Mouse (Mus musculus) NIH3T3 (cell line): ENCODE measurements at regions not wholly inside any gene's neighbourhood (a gene's known extent, or its start where the extent isn't known, plus 50 kb on each side); places are given as distances from the start of the nearest gene placed in this dataset.

Experiments used
- DNase-seq: peaks from one replicate; pipeline ENCODE4 v3.0.0-alpha.2; 2012; ENCODE audit warnings: low read depth

DNA sequence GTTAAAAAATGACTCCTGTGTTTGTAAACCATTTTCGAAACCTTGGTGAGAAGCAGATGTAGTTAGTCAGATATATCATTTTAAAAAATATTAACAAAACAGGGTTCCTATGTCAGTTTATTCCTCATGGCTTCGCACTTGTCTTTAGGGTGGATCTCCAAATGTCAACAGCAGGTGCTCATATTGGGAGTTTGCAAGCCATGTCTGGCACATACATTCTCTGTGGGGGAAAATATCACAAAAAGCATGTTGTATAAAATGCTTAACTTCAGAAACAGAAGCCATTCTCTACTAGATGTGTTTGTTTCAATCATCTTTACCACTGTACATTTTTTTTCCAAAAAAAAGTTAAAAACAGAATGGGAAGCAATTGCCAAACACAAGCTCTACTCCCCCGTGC is 534.7 kb upstream of the Zic4 start:
- DNase-seq = no peak

DNA sequence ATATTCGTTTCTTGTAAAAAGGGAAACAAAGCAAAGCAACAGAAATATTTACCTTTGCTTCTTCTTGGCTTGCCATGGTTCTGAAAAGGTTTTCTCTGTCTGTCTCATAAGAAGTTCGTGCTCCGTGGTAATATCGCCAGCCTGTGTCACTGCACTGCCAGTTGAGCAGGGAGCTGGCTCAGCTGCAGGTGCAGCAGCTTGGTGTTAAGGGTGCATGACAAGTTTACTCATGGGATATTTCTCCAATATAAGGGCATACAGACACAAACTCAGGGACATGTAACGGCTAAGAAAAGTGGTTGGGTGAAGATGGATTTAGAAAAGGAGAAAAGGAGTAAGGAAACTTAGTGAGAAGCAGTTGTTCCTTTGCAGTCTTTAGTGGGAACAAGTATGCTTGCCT is 533.5 kb upstream of the Zic4 start:
- no peak for DNase-seq

DNA sequence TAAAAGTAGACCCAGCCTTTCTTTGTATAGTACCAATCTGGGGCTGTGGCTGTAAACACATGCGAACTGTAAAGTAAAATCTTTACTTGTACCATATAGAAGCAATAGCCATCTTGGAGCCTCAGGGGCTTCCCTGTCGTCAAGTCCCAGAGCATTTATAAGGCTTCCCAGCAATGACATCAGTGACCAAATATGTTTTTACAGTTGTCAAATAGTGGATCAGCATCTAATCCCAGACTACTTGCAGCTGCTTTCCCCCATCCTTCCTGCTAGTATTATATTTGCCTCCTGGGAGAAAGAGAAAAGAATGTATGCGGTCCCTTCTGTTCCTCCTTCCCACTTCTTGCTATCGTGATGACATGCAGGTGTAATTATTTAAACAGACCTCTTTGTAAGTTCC is 531.5 kb upstream of the Zic4 start:
- no peak for DNase-seq

DNA sequence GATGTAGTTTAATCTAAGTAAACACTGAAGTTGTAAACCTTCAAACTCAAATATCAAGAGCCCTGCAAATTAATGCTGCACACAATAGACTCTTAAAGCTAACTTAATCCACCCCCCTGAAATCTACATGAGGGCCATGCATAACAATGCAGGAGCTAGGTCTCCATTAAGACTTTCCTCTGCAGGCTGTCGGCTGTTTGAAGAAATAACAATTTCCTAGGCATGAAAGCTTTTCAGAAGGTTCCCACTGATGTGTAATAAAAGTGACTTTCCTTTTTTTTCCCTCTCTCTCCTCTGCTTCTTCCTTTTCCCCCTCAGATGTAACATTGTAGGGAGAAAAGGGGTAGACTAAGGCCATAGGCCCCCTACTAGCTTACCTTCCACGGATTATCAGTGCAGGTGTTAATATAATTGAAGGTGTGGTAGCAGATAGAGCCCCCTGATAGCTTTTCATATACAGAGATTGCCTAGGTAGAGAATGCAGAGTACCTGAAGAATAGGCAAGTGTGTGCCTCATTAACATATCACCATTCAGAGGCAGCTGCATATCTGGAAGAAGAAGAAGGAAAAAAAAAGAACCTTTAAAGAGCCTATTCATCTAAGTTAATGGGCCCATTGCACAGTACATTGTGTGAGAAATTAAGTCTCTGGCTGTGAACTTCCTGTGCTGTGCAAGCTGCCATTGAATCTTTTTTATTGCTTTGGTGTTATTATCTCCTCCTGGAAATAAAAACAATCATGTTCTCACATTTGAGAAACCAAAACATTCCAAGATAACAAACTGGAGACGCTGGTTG is 528.3 kb upstream of the Zic4 start:
- no peak for DNase-seq

DNA sequence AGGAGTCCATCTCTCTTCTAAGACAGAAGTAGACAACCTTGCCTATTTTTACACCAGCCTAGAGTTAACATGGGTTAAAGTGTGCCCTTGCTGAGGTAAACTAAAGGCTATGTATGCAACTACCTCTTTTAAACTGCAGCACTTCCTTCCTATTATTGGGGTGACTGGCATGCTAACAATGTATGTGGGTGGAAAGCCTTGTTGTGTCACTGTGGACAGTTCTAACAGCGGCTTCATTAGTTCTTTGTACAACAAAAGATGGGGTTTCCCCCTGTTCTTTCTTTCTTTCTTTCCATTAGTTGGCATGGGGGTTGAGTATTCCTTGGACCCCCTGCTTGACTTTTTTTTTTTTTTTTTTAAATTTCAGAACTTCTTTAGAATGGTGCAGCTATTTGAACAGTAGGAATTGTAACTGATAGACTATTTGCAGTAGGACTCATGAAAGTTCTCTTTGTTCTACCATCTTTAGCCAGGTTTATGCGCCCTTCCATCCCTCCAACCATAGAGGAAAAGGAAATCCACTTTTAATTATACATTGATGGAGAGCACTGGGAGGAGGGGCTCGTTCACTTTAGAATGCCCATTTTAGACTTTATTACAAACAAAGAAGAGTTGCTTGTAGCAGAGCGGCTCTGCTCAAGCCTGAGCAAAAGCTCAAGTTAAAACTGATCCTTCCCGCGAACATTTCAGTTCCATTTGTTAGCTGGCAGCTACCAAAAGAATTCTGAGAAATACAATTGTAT is 523.9 kb upstream of the Zic4 start:
- no peak for DNase-seq

DNA sequence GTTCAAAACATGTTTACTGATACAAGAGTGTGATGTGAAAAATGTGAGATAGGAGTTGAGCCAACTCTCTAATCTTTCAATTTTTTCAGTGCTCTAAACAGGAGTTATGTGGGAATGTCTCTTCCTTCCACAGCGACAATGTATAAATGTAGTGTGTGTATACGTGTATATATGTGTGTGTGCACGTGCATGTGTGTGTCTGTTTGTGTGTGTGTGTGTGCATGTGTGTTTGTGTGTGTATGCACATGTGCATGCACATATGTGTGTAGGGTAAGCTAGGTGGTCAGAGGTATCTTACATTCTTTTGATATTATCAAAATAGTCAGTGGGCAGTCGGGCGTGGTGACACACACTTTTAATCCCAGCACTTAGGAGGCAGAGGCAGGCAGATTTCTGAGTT is 511.2 kb upstream of the Zic4 start:
- DNase-seq = no peak

DNA sequence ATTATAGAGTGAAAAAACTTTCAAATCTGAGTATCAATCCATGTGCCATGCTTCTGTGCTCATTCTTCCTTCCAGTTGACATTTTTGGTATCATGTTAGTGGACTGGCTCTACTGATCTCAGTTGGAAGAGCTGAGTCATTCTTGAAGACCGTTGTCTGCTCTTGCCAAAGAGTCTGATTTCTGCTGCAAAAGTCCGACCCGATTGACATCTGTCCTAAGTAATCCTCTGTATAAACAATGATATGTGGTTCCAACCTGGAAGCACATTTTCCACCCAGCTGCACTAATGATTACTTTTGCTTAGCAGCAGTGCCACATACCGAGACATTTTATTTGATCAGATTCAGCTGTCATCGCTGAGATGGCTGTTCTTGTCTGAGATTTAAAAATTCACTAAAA is 490.6 kb upstream of the Zic4 start:
- DNase-seq = no peak

DNA sequence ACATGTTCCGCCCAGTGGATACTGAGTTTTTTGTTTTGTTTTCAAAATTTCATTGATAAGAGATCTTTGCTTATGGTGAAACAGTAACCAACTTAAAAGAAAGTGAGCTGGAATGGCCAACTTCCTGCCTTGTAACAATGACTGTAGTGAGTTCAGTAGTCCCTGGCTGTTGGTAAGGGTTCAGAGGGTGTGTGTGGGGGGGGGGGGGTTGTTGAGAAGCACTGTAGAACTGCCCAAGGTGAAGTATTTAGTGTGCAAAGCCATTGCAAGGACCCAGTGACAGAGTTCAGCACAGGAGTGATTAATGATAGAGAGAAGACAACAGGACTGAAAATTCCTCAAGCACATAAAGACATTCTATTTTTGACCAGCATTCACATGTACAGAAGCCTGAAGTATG is 477.7 kb upstream of the Zic4 start:
- DNase-seq = no peak

DNA sequence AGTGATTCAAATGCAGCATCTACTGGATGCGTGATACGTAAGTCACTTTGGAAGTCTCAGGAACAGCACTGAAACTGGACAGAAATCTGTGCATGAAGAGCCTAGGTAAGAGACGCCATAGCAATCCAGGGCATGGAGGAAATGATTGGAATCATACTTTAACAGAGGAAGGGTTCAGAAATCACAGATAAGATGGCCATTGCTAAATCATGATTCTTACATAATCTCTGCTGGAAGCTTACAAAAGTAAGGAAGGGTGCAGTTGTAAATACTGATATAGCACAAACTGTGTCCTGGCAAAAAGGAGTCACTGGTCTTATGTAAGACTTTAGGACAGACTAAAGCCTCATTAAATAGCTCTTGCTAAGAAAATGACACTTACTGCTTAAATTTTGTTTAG is 474.8 kb upstream of the Zic4 start:
- DNase-seq = no peak

DNA sequence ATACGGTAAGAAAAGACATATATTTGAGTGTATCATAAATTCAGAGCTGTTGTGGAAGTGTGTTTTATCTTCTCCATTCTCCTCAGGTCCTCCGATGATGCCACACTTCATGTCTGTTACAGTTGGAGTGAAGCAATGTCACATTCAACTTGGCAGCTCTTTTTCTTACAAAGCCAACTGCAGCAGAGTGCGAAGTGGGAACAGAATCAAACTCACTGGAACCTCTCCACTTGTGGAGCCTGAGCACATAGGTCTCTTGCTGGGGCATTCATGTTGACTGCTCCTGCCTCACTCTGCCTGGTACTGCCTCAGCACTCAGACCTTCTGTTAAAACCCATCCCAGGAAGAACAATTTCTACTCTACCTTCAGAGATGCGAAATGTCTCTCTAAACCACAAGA is 471.4 kb upstream of the Zic4 start:
- no peak for DNase-seq

DNA sequence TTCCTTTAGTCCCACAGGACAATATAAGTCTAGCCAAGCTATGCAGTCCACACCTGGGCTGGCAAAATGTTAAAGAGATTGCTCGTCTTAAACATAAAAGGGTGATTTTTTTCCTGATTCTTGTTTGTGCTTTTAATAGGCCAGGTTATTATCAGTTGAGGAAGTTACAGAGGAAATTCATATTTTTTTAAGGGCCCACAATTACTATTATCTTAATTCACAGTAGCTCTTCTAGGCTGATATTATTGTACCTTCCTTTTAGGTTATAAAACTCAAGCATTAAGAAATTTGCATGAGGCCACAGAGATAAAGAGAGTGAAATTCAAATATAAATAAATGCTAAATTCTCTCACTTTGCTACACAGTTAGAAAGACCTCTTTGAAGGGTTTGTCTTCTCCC is 469.4 kb upstream of the Zic4 start:
- no peak for DNase-seq

DNA sequence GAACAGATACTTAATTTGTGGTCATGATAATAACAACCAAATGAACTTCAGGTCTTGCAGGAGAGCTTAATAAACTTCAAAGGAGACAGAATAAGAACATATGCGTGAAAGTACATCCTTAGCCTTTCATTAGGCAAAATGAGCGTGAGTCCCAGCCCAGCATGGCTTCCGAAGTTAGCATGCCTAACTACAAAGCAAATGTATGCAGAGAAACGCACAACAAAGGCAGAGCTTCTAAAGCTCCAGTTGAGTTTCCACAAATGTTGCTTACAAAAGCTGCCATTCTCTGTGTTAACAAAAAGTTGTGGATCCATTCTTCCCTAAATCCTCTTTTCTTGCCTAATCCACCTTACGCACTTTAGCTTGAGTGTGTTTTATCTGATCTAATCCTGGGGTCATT is 458.7 kb upstream of the Zic4 start:
- no peak for DNase-seq

DNA sequence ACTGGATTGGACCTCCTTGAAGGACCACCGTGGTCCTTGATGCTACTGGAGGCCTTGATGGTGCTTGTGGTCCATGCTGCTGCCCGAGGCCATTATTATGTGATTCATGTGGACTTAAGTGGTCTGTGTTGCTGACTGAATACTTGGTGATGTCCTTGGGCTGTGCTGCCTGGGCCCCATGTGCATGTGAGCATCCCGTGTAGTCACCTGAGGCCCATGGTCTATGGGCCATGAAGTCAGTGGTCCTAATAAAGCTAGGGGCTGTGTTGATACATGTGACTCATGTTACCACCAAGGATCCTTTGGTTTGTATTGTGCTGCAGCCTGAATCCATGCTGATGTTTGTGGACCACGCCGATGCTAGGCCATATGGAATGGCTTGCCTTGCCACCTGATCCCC is 456.1 kb upstream of the Zic4 start:
- DNase-seq = no peak

DNA sequence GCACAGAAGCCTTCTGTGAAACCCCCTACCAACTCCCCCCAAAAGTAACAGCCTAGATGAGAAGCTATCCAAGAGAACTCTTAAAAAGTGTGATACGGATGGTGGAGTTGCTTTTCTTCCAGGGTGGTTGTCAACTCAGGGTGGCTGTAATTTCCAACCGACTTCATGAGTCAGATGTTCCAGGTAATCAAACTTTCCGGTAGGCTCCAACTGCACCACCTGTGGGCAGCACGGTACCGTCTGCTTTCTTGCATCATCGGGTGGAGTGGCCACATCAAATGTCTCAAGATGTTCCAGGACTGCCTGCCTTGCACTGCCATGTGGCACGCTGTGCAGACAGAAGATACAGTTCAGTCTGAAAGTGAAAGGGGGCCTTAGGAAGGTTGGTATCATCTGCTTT is 455.5 kb upstream of the Zic4 start:
- no peak for DNase-seq

DNA sequence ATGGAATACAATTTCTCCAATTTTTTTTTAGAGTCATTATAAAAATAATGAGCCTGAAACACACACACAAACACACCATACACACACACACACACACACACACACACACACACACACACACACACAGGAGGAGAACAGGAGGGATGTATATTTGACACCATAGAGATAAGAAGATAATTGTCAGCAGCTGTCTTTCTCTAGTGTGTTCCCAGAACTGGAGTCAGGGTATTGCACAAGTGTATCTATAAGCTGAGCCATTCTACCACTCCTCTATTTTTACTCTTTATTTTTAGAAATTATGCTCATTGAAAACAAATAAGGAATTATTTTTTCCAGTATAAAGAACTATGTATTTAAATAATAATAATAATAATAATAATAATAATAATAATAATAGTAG is 407.6 kb upstream of the Zic4 start:
- no peak for DNase-seq

DNA sequence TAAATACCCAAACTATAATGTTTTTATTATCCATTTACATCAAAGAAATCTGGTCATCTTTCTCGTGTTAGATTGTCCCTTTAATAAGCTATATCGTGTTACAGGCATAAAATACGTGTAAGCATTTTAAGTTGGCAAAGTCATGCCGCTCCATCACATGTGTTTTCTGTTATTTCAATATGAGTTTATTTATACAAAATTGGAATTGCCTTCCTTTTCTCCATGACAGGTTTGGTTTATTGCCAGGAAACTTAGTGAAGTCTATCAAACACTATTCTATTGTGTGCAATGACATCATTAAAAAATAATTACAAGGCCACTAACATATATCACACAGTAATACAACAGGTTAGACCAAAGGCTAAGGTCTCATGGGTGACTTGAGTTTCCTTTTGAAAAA is 400.8 kb upstream of the Zic4 start:
- DNase-seq = no peak

DNA sequence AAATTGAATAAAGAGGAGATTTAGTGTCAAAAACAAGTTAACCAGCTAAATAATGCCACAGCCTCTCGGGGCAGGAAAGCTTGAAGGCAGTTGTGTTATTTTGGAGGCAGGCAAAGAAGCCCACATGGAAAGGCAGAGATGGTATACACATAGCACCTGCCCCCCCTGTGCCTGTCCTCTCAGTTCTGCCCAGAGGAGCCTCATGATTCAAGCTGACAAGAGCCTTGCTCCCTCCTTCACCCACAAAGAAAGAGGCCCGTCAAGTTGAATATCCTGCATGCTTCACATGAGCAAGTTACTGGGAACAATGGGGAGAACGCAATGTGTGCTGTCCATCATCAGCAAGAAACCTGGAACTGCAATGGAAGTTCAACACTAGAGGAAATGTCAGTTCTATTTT is 398.2 kb upstream of the Zic4 start:
- DNase-seq = no peak

DNA sequence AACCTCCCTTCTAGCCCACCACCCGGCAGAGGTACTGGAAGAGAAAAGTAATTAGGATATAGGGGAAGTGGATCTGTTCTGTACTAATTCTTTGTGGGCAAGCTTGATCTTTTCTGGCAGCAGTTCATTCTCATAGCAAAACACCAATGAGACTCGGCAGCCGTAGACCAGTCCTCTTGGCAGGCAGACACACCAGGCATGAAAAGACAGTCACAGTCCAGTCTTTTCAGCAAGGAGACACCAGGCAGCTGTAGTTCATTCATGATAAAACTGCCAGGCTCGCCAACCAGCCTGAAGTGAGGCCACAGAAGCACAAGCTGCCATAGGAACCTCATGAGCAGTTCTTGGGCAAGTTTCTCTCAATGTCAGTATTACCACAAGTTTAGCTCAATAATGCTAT is 383.5 kb upstream of the Zic4 start:
- DNase-seq = no peak

DNA sequence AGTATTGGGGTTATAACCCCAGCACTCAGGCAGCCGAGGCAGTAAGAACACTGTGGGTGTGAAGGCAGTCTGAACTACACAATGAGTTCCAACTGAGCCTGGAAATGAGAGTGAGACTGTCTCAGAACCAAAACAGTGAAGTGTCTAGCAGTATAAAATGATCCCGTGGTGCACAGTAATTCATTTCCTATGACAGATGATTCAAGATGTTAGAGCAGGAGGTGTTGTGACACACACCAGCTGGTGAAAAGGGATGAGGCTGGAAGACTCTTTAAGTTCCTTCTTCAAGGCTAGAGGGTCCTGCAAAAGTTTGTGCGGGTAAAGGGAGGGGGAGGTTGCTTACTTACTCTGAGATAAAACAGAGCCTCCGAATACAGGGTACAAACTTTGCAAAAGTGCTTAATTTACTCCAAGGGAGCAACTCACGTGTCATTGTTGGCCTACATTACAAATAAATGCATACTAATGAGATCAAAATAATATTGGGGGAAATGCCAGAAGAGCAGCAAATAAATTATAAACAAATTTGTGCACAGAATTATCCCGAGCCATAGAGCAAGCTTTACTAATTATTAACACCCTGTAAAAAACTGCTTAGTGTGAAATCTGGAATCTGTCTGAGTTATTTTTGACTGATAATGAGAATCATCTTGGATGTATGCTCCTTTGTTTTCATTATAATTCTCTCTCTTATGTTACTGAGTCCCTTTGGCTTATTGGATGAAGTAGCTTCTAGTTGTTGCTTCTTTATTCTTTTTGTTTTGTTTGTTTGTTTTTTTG is 382.0 kb upstream of the Zic4 start:
- DNase-seq = no peak

DNA sequence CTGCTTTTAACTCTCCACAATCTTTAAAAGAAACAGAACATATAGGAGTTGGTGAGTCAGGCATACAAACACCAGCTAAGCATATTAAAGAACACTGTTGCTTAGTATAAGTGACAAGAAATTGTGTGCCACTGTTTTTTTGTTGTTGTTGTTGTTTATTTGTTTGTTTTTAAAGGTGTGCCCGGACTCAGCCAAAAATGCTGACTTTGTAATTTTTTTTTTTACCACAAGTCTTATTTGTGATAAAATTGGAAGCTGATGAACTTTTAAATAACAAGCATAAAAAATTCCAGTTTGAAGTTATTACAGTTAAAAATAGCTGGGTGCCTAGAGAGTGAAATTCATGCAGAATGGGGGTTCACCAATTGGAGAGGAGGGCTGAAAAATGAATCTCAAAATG is 363.0 kb upstream of the Zic4 start:
- DNase-seq = no peak

DNA sequence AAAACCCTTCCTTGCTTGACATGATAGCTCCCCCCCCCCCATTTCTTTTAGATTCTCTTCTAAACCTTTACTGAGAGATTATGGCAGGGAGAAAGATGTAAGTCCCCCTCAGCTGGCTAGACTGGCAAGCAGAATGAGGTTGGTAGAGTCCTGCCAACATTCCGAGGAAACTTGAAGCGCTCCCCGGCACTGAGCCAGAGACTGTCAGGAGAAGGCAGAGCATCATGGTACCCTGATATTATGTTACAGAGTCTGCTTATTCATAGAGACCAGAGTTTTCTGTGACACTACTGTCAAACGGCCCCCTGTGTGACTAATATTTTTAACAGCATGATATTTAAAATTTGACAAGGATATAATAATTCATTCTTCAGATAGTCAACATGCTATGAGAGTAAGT is 358.0 kb upstream of the Zic4 start:
- DNase-seq = no peak

DNA sequence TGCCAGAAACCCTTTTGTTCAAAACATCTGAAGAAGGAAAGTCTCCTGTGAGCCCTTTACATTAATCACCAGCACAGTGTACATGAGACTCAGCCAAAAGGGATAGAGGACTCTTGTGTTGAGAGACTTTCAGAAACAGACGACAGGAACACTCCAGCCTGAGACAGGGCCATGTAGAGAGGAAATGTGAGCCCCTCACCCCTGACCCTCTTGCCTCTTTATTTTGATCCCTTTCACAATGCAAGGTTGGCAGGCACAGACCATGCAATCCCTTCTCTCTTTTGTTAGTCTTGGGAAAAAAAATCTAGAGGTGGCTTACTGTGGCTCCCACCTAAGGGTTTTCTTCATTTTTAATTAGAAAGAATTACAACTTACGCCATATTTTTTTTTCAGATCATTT is 321.7 kb upstream of the Zic4 start:
- no peak for DNase-seq

DNA sequence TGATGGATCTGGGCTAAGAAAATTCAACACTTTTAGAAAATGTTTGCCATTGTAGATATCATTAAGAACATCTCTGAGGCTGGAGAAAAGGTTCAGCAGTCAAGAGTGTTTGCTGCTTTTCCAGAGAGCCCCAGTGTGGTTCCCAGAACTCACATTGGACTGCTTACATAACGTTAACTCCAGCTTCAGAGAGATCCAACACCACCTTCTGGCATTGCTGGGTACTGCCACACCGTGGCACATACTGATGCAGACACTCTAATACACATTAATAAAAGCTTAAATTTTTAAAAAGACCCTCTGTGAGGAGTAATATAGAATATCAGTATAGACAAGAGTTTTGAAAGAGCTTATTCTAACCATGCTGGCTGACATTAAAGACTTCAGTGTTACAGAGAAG is 313.6 kb upstream of the Zic4 start:
- no peak for DNase-seq
